Comparison of ENCODE assay signal across 30 mouse cellular contexts in genomic region chr12:105406008-105406407, GRCm38 (mm10). TPM values are rescaled to one million over a fixed set of nuclear protein-coding genes. Genes with fewer than 3 reads are reported as not detected.
"Had no signal": no experiment of that assay in that cellular context is flagged by ENCODE, and none has a peak within 500 bp of the region (broad histone marks: within the 10 kb centered on the region; RNA-seq: fewer than 3 reads in every experiment).

No protein-coding gene starts in this region.

- ATAC-seq: forebrain, embryonic 13.5 days; forebrain, embryonic 14.5 days; forebrain, embryonic 15.5 days; forebrain, embryonic 16.5 days; forebrain, postnatal 0 days had no signal

- DNase-seq: cerebellum, adult 2 months; cerebellum, adult 8-10 months; cerebellum, adult 9-10 months; cerebellum, adult 9-11 months; cerebellum, postnatal 10 days; cerebellum, postnatal 14 days; cerebellum, postnatal 25 days; cerebellum, postnatal 36 days; embryo, embryonic 11 days; forebrain, postnatal 0 days; gastrocnemius, adult 2 months; gastrocnemius, postnatal 10 days; gastrocnemius, postnatal 14 days; gastrocnemius, postnatal 25 days; gastrocnemius, postnatal 36 days; heart, adult 11 months; heart, adult 18-20 months; heart, adult 2 months had no signal

- H3K9ac ChIP-seq: embryonic facial prominence, embryonic 12.5 days; embryonic facial prominence, embryonic 13.5 days; embryonic facial prominence, embryonic 15.5 days; forebrain, embryonic 12.5 days; forebrain, embryonic 13.5 days; forebrain, embryonic 15.5 days; forebrain, postnatal 0 days had no signal

- H3K27ac ChIP-seq: embryonic facial prominence, embryonic 10.5 days; embryonic facial prominence, embryonic 12.5 days; embryonic facial prominence, embryonic 13.5 days; embryonic facial prominence, embryonic 15.5 days; forebrain, embryonic 10.5 days; forebrain, embryonic 12.5 days; forebrain, embryonic 13.5 days; forebrain, embryonic 15.5 days; gastrocnemius, adult 2 months; heart, adult 2 months had no signal

- H3K9me3 ChIP-seq: embryonic facial prominence, embryonic 10.5 days; embryonic facial prominence, embryonic 12.5 days; embryonic facial prominence, embryonic 13.5 days; embryonic facial prominence, embryonic 15.5 days; forebrain, embryonic 10.5 days; forebrain, embryonic 12.5 days; forebrain, embryonic 13.5 days; forebrain, embryonic 15.5 days had no signal

- H3K4me2 ChIP-seq: embryonic facial prominence, embryonic 12.5 days; embryonic facial prominence, embryonic 13.5 days; embryonic facial prominence, embryonic 15.5 days; forebrain, embryonic 12.5 days; forebrain, embryonic 13.5 days; forebrain, embryonic 15.5 days had no signal

- H3K4me1 ChIP-seq: embryonic facial prominence, embryonic 10.5 days; embryonic facial prominence, embryonic 12.5 days; embryonic facial prominence, embryonic 13.5 days; embryonic facial prominence, embryonic 15.5 days; forebrain, embryonic 15.5 days had no signal

- H3K36me3 ChIP-seq: embryonic facial prominence, embryonic 10.5 days; embryonic facial prominence, embryonic 12.5 days; embryonic facial prominence, embryonic 13.5 days; embryonic facial prominence, embryonic 15.5 days; forebrain, embryonic 10.5 days; forebrain, embryonic 12.5 days; forebrain, embryonic 15.5 days had no signal

- H3K27me3 ChIP-seq: embryonic facial prominence, embryonic 12.5 days; embryonic facial prominence, embryonic 13.5 days; embryonic facial prominence, embryonic 15.5 days; forebrain, embryonic 12.5 days; forebrain, embryonic 13.5 days; forebrain, embryonic 15.5 days had no signal

- H3K4me3 ChIP-seq: embryonic facial prominence, embryonic 10.5 days; embryonic facial prominence, embryonic 12.5 days; embryonic facial prominence, embryonic 13.5 days; embryonic facial prominence, embryonic 15.5 days; erythroblast, embryonic 14.5 days; forebrain, embryonic 10.5 days; forebrain, embryonic 12.5 days; forebrain, embryonic 13.5 days; forebrain, embryonic 15.5 days; gastrocnemius, adult 2 months; heart, adult 2 months had no signal

RNA-seq across cellular contexts. Expression of gene D430019H16Rik, which starts 47.6 kb away (rescaled TPM):
- total RNA-seq: common myeloid progenitor, adult 5-6 weeks had no signal
- polyA plus RNA-seq: erythroblast, embryonic 14.5 days had no signal
